Mouse (Mus musculus) heart, embryonic 14.5 days (tissue): ENCODE measurements around the gene Tagln3. TPM values are rescaled to one million over a fixed set of nuclear protein-coding genes. Genes with fewer than 3 reads are reported as not detected.
A peak's percentile ranks its signal among the peaks of the same experiment; 100 is the strongest.

Source experiments
- ATAC-seq: fragments of 200-750 bp; cut with Nextera tagmentation; 2 replicates; pipeline ENCODE4 v1.8.0; 2017; ENCODE audit warnings: low read depth, moderate TSS enrichment; ENCODE audit not compliant: insufficient number of reproducible peaks, insufficient read depth, low FRiP score
- H3K27ac ChIP-seq, 2 experiments: fragments of 200-500 bp in 1 of 2; fragments of 300-500 bp in 1 of 2; sonication (generic) in 1 of 2; replicated peaks in 1 of 2; 2 replicates each; pipeline ENCODE4 v1.5.1; 2012 to 2014; ENCODE audit warnings: low read depth in 2 of 2, low read length in 2 of 2, control low read depth in 1 of 2, mild to moderate bottlenecking in 1 of 2, mixed read lengths in 1 of 2; ENCODE audit not compliant: control insufficient read depth in 1 of 2, insufficient read depth in 1 of 2
- H3K27me3 ChIP-seq: fragments of 300-500 bp; sonication (generic); 2 replicates; pipeline ENCODE4 v1.6.1; 2014; ENCODE audit warnings: mild to moderate bottlenecking, low read length, control low read depth; ENCODE audit not compliant: control insufficient read depth, insufficient read depth
- H3K36me3 ChIP-seq: fragments of 300-500 bp; sonication (generic); 2 replicates; pipeline ENCODE4 v1.6.1; 2014; ENCODE audit warnings: mild to moderate bottlenecking, control low read depth, low read length, mixed read lengths; ENCODE audit not compliant: control insufficient read depth, insufficient read depth
- H3K4me1 ChIP-seq, 2 experiments: fragments of 200-500 bp in 1 of 2; fragments of 300-500 bp in 1 of 2; sonication (generic) in 1 of 2; 2 replicates each; pipeline ENCODE4 v1.6.1; 2012 to 2014; ENCODE audit warnings: low read length in 2 of 2, control low read depth in 1 of 2, mixed read lengths in 1 of 2; ENCODE audit not compliant: control insufficient read depth in 2 of 2, insufficient read depth in 2 of 2
- H3K4me2 ChIP-seq: fragments of 300-500 bp; sonication (generic); 2 replicates; pipeline ENCODE4 v1.6.1; 2014; ENCODE audit warnings: mild to moderate bottlenecking, low read length
- H3K4me3 ChIP-seq, 2 experiments: fragments of 200-500 bp in 1 of 2; fragments of 300-500 bp in 1 of 2; sonication (generic) in 1 of 2; 2 replicates each; pipeline ENCODE4 v1.5.1; 2012 to 2014; ENCODE audit warnings: low read length in 2 of 2, mild to moderate bottlenecking in 2 of 2, control low read depth in 1 of 2, low read depth in 1 of 2, moderate library complexity in 1 of 2; ENCODE audit not compliant: control insufficient read depth in 1 of 2, insufficient read depth in 1 of 2
- H3K9ac ChIP-seq: fragments of 300-500 bp; sonication (generic); 2 replicates; pipeline ENCODE4 v1.6.1; 2014; ENCODE audit warnings: mild to moderate bottlenecking, low read length
- H3K9me3 ChIP-seq: fragments of 300-500 bp; sonication (generic); 2 replicates; pipeline ENCODE4 v1.6.1; 2016; ENCODE audit warnings: low read length, control low read depth; ENCODE audit not compliant: control insufficient read depth
- WGBS: fragments of 180-500 bp; shearing (Covaris S2); extraction: QIAGEN DNeasy Blood & Tissue Kit; methylation state at CpG from one replicate; pipeline ENCODE4 v1.1.7; 2014; 5-methylcytosine and 5-hydroxymethylcytosine counted together
- polyA plus RNA-seq: library from polyadenylated mRNA; unstranded; fragments of >200 nt; fragmentation: Nextera tagmentation; extraction: Ambion mirVana; gene quantifications from 2 replicates; pipeline ENCODE4 v1.2.1, GENCODE M21; 2014

Gene Tagln3
- polyA plus RNA-seq, 1 experiment from 2014 or later = 4.1 TPM

DNA sequence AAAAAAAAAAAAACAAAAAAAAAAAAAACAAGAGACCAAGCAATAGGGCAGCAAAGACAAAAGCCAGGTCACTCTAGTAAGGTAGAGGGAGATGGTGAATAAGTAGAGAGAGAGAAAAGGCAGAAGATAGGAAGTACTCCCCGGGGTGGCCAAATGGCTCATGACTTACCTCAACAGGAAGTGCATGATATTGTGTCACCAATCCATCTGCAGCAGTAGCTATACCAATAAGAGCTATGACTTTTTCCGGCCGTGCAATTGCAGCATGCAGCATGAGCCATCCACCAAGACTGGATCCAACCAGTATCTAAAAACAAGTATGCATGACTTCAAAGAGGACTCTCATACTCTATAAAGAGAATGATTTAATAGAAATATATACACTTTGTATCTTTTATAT lies 12.3 kb upstream of the Tagln3 start:
- H3K9ac ChIP-seq = no peak overlapping the region
- H3K9me3 ChIP-seq = no peaks in the 10 kb centered on the region
- H3K4me1 ChIP-seq = peaks cover 3 to 6% of the 10 kb centered on the region in 2 experiments; a peak in 2 of 4 replicates
- H3K36me3 ChIP-seq = peaks cover 61% of the 10 kb centered on the region
- H3K4me2 ChIP-seq = no peak overlapping the region
- 92% methylated on average over 3 of the region's 3 CpGs for WGBS
- H3K4me3 ChIP-seq = no peak overlapping the region
- H3K27me3 ChIP-seq = no peaks in the 10 kb centered on the region
- ATAC-seq = no peak
- H3K27ac ChIP-seq = no peak overlapping the region

DNA sequence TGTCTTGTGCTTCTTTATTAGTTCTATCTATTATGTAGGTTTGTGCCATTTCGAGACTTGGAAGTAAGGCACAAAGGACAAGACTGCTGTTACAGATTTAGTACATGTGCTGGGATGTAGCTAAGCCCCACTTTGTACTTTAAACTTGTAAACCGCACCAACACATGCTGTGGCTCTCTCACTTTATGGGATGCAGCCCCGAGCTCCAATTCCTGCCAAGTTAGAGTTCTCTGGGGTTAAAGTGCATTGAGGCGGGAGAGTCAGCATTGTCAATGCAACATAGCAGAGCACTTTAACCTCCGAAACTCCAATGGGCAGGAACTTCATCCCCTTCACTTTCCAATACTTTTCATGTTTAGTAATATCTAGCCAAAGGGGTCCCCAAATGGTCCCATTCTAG lies 4.8 kb upstream of the Tagln3 start:
- Histone ChIP-seq H3K4me2 (no peak overlapping the region), H3K27ac (no peak overlapping the region), H3K36me3 (peaks cover 53% of the 10 kb centered on the region), H3K9me3 (no peaks in the 10 kb centered on the region), H3K4me1 (peaks cover 2 to 4% of the 10 kb centered on the region in 2 experiments; a peak in 2 of 4 replicates), H3K4me3 (no peak overlapping the region), H3K9ac (no peak overlapping the region), H3K27me3 (no peaks in the 10 kb centered on the region)
- ATAC-seq = no peak
- 90% methylated on average over 5 of the region's 5 CpGs for WGBS

GRCm38 (mm10) chr16:45724742-45725102 lies 314 bp upstream of the Tagln3 start:
- Histone ChIP-seq H3K4me2 (peak overlapping the region; percentile 95), H3K4me1 (peaks cover 4 to 9% of the 10 kb centered on the region in 2 experiments; a peak in 2 of 4 replicates), H3K9ac (peak overlapping the region; percentile 71), H3K4me3 (peak overlapping the region; percentile 54 to 69), H3K27ac (no peak overlapping the region), H3K9me3 (no peaks in the 10 kb centered on the region), H3K27me3 (no peaks in the 10 kb centered on the region), H3K36me3 (peaks cover 14% of the 10 kb centered on the region)
- no peak for ATAC-seq
- 2% methylated on average over 10 of the region's 10 CpGs for WGBS

DNA sequence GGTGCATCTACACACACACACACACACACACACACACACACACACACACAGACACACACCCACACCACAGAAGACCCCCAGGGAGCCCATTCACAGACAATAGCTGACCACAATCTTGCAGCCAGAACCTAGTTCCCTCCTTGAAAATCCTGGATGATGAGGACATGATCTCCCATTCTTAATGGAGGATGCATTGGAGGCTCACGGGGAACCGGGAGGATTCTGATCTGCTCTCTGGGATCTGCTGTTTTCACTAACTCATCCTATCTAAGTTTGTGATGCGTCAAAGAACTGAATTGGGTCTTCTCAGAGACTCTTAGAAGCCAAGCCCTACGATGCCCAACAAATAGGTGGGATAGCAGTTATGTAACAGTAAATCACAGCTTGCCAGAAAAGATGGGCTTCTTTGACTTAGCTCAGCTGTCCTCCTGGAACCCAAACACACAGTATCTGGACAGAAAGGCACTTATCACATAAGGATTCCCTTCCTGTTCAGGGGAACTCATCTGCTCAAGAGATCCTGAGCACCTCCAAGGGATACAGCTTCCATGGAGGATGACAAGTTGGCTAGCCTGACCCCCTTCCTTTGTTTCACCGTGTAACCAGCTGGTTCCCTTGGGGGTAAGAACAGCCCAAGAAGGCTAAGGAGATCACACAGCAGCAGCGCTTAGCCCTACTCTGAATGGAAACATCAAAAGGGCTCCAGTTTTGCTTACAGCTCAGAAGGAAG lies 1.1 kb downstream of the Tagln3 start:
- Histone ChIP-seq H3K27ac (no peak overlapping the region), H3K9ac (peak overlapping the region; percentile 71; the same call in 1 of the 2 replicates), H3K27me3 (no peaks in the 10 kb centered on the region), H3K4me2 (peak overlapping the region; percentile 95), H3K4me1 (peaks cover 4 to 9% of the 10 kb centered on the region in 2 experiments; a peak in 2 of 4 replicates), H3K4me3 (peak overlapping the region; percentile 54 to 69; a peak in 3 of 4 replicates), H3K9me3 (no peaks in the 10 kb centered on the region), H3K36me3 (peaks cover 4% of the 10 kb centered on the region; the same call in 1 of the 2 replicates)
- ATAC-seq = no peak
- 67% methylated on average over 6 of the region's 6 CpGs for WGBS

GRCm38 (mm10) chr16:45722460-45722951 lies 1.9 kb downstream of the Tagln3 start:
- Histone ChIP-seq H3K27me3 (no peaks in the 10 kb centered on the region), H3K36me3 (no peaks in the 10 kb centered on the region), H3K4me3 (no peak overlapping the region), H3K4me2 (no peak overlapping the region), H3K4me1 (peaks cover 4 to 9% of the 10 kb centered on the region in 2 experiments; a peak in 2 of 4 replicates), H3K27ac (no peak overlapping the region), H3K9me3 (no peaks in the 10 kb centered on the region), H3K9ac (no peak overlapping the region)
- 72% methylated on average over 3 of the region's 3 CpGs for WGBS
- ATAC-seq = no peak

DNA sequence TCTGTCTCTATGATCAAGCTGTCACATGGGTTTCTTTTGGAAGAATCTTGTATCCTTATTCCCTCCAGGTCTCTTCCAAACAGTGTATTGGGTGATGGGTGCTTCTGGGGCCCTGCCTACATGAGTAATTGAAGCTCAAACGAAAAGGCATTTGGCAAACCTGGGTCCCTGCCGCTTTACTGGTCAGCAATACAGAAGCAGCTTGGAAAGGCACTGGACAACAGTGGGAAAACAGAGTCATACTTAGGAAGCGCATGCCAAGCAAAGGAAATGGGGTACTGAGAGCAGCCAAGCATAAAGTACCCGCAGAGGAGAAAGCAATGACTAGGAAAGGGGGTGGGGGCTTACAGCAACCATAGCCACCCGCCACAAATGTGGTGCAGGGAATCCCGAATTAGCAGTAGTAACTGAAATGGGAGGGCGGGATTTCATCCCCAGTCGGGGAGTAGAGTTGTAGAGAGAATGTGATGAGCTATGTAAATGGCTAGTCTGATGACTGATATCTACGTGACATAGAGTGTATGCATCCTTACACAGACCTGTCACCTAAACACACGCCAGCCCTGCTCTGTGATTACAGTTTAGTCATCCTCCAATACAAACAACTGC lies 4.3 kb downstream of the Tagln3 start:
- 81% methylated on average over 10 of the region's 10 CpGs for WGBS

GRCm38 (mm10) chr16:45718296-45718695 lies 6.1 kb downstream of the Tagln3 start:
- Histone ChIP-seq H3K27ac (no peak overlapping the region), H3K4me3 (no peak overlapping the region), H3K9ac (no peak overlapping the region), H3K4me2 (no peak overlapping the region), H3K27me3 (no peaks in the 10 kb centered on the region), H3K4me1 (no peaks in the 10 kb centered on the region), H3K36me3 (no peaks in the 10 kb centered on the region), H3K9me3 (peaks cover 5% of the 10 kb centered on the region; the same call in 1 of the 2 replicates)
- 80% methylated on average over 4 of the region's 4 CpGs for WGBS
- no peak for ATAC-seq

More for the DNA sequence above, 4.3 kb downstream of the Tagln3 start:
- Histone ChIP-seq H3K9ac (no peak overlapping the region), H3K36me3 (no peaks in the 10 kb centered on the region), H3K9me3 (peaks cover 5% of the 10 kb centered on the region; the same call in 1 of the 2 replicates), H3K4me3 (no peak overlapping the region), H3K27ac (no peak overlapping the region), H3K4me1 (peaks cover 4 to 9% of the 10 kb centered on the region in 2 experiments; a peak in 2 of 4 replicates), H3K27me3 (no peaks in the 10 kb centered on the region), H3K4me2 (no peak overlapping the region)
- ATAC-seq = no peak
